Mouse (Mus musculus) E14TG2a.4 (cell line): ENCODE data around the gene Hdac11.

Experiments used
- H3K27me3 ChIP-seq: 2 replicates; pipeline ENCODE4 v1.6.1; 2014; ENCODE audit warnings: low read length, control low read depth; ENCODE audit not compliant: insufficient read depth
- H3K36me3 ChIP-seq: 2 replicates; pipeline ENCODE4 v1.6.1; 2014; ENCODE audit warnings: low read length, control low read depth; ENCODE audit not compliant: insufficient read depth
- H3K4me1 ChIP-seq: replicated peaks from 2 replicates; pipeline ENCODE4 v1.6.1; 2014; ENCODE audit warnings: low read depth, low read length, control low read depth
- H3K4me3 ChIP-seq: replicated peaks from 2 replicates; pipeline ENCODE4 v1.5.1; 2014; ENCODE audit warnings: mild to moderate bottlenecking, low read length
- H3K9me3 ChIP-seq: 2 replicates; pipeline ENCODE4 v1.6.1; 2014; ENCODE audit warnings: low read length, control low read depth
- CTCF ChIP-seq: conservative IDR thresholded peaks from 2 replicates; pipeline ENCODE4 v1.5.1; 2014; ENCODE audit warnings: low read length
- NANOG ChIP-seq: IDR thresholded peaks from 2 replicates; pipeline ENCODE4 v1.6.1; 2014; ENCODE audit warnings: borderline replicate concordance, low read length, mixed read lengths
- POU5F1 ChIP-seq: IDR thresholded peaks from 2 replicates; pipeline ENCODE4 v1.6.1; 2014; ENCODE audit warnings: low read length, borderline replicate concordance

Hdac11 gene

GRCm38 (mm10) chr6:91159047-91159446, 2.6 kb downstream of the Hdac11 start:
- peaks cover 12% of the 10 kb centered on the region for H3K4me1 ChIP-seq
- TF ChIP-seq NANOG (no peak), POU5F1 (no peak), CTCF (no peak)
- peaks cover 14% of the 10 kb centered on the region for H3K27me3 ChIP-seq
- no peaks in the 10 kb centered on the region for H3K9me3 ChIP-seq
- H3K36me3 ChIP-seq, result peaks cover 5% of the 10 kb centered on the region
- no peak overlapping the region for H3K4me3 ChIP-seq

GRCm38 (mm10) chr6:91160399-91160798, 3.9 kb downstream of the Hdac11 start:
- H3K4me3 ChIP-seq, result no peak overlapping the region
- H3K27me3 ChIP-seq, result peaks cover 9% of the 10 kb centered on the region
- H3K4me1 ChIP-seq, result peaks cover 12% of the 10 kb centered on the region
- no peaks in the 10 kb centered on the region for H3K9me3 ChIP-seq
- TF ChIP-seq CTCF (no peak), NANOG (no peak), POU5F1 (no peak)
- H3K36me3 ChIP-seq, result peaks cover 5% of the 10 kb centered on the region

GRCm38 (mm10) chr6:91160976-91161375, 4.5 kb downstream of the Hdac11 start:
- Histone ChIP-seq H3K4me3 (no peak overlapping the region), H3K9me3 (no peaks in the 10 kb centered on the region), H3K36me3 (peaks cover 5% of the 10 kb centered on the region)

GRCm38 (mm10) chr6:91161506-91162235, 5.2 kb downstream of the Hdac11 start:
- TF ChIP-seq NANOG, result no peak
- TF ChIP-seq POU5F1, result no peak
- no peak for TF ChIP-seq CTCF
- H3K4me3 ChIP-seq, result no peak overlapping the region
- H3K4me1 ChIP-seq, result peaks cover 7% of the 10 kb centered on the region
- H3K36me3 ChIP-seq, result peaks cover 5% of the 10 kb centered on the region
- H3K9me3 ChIP-seq, result no peaks in the 10 kb centered on the region
- peaks cover 9% of the 10 kb centered on the region for H3K27me3 ChIP-seq

More at GRCm38 (mm10) chr6:91160976-91161375, 4.5 kb downstream of the Hdac11 start:
- no peak for TF ChIP-seq CTCF
- TF ChIP-seq NANOG, result no peak
- TF ChIP-seq POU5F1, result no peak
- Histone ChIP-seq H3K4me1 (peaks cover 12% of the 10 kb centered on the region), H3K27me3 (peaks cover 9% of the 10 kb centered on the region)

GRCm38 (mm10) chr6:91162314-91162713, 5.8 kb downstream of the Hdac11 start:
- H3K36me3 ChIP-seq, result peaks cover 5% of the 10 kb centered on the region
- no peaks in the 10 kb centered on the region for H3K9me3 ChIP-seq
- H3K27me3 ChIP-seq, result peaks cover 8% of the 10 kb centered on the region
- peaks cover 3% of the 10 kb centered on the region for H3K4me1 ChIP-seq
- H3K4me3 ChIP-seq, result no peak overlapping the region
- TF ChIP-seq NANOG (no peak), CTCF (no peak), POU5F1 (no peak)

- Histone ChIP-seq H3K27me3 (no peaks in the 10 kb centered on the region), H3K4me1 (no peaks in the 10 kb centered on the region), H3K4me3 (no peak overlapping the region), H3K9me3 (no peaks in the 10 kb centered on the region), H3K36me3 (peaks cover 5% of the 10 kb centered on the region)
- TF ChIP-seq CTCF (no peak), NANOG (no peak), POU5F1 (no peak)
Observed at GRCm38 (mm10) chr6:91163195-91163911, 6.9 kb downstream of the Hdac11 start.

- no peaks in the 10 kb centered on the region for H3K9me3 ChIP-seq
Observed at GRCm38 (mm10) chr6:91164584-91164983, 8.1 kb downstream of the Hdac11 start.

GRCm38 (mm10) chr6:91165210-91165609, 8.7 kb downstream of the Hdac11 start:
- H3K4me1 ChIP-seq, result no peaks in the 10 kb centered on the region
- H3K4me3 ChIP-seq, result no peak overlapping the region
- TF ChIP-seq POU5F1 (no peak), CTCF (peak; percentile 97)
- H3K36me3 ChIP-seq, result no peaks in the 10 kb centered on the region
- no peaks in the 10 kb centered on the region for H3K9me3 ChIP-seq
- no peaks in the 10 kb centered on the region for H3K27me3 ChIP-seq

More at GRCm38 (mm10) chr6:91164584-91164983, 8.1 kb downstream of the Hdac11 start:
- Histone ChIP-seq H3K27me3 (no peaks in the 10 kb centered on the region), H3K36me3 (no peaks in the 10 kb centered on the region), H3K4me3 (no peak overlapping the region), H3K4me1 (no peaks in the 10 kb centered on the region)
- TF ChIP-seq POU5F1 (no peak), NANOG (no peak), CTCF (no peak)

GRCm38 (mm10) chr6:91167828-91168227, 11.4 kb downstream of the Hdac11 start:
- no peaks in the 10 kb centered on the region for H3K27me3 ChIP-seq
- no peak overlapping the region for H3K4me3 ChIP-seq
- H3K36me3 ChIP-seq, result no peaks in the 10 kb centered on the region
- TF ChIP-seq CTCF (peak; percentile 31; the same call in 1 of the 2 replicates), POU5F1 (no peak)
- no peaks in the 10 kb centered on the region for H3K9me3 ChIP-seq
- no peaks in the 10 kb centered on the region for H3K4me1 ChIP-seq
